7 mouse cellular contexts compared by ENCODE assay signal in the genomic region with DNA sequence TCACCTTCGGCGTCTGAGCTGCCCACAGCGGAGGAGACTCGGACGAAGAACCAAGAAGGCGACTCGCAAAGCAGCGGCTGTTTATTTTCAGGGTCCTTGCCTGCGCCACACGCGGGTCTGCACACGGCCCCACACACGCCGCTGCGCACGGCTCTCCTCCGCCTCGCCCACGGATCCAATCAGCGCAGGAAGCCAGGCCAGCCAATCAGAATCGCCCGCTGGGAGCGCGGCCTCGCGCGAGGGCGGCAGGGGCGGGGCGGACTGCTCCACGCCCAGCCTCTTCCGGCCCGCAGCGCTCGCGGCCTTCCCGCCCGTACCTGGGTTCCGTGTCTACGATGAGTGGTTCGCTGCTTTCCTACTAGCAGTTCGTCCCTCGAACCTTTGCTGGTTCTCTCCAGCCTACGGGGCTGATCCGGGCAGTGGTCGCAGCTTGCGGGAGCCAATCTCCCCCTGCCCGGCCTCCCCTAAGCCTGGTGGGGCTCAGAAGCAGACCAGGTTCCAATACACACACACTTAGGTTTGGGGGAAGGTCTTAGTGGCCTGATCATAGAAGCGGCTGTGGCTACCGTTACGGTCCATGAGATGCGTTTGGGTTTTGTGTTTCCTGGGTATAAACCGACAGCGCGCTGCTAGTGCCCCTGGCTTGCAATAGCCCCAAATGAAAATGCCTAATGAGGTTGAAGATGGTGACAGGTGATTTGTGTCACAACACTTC. TPM values are rescaled to one million over a fixed set of nuclear protein-coding genes. Genes with fewer than 3 reads are reported as not detected.
DNase-seq lines count a peak whose midpoint lies in the region; ATAC-seq lines count a peak whose summit lies in the region.

A gene (minus strand): TSS at position 207 of the 715 bp plus-strand sequence.

- H3K27ac ChIP-seq in embryonic facial prominence, embryonic 10.5 days (replicated peaks), result peak within 1 kb of the TSS; percentile 100
- H3K27ac ChIP-seq in limb, embryonic 10.5 days, result peak within 1 kb of the TSS; percentile 100
- H3K27ac ChIP-seq in midbrain, embryonic 13.5 days, result peak within 1 kb of the TSS; percentile 93

- no peaks in the 10 kb centered on the region for H3K27me3 ChIP-seq in embryonic facial prominence, embryonic 10.5 days (replicated peaks; ENCODE audit: low read depth, poor library complexity, severe bottlenecking)
- no peaks in the 10 kb centered on the region for H3K27me3 ChIP-seq in limb, embryonic 10.5 days (ENCODE audit: low read depth, poor library complexity, severe bottlenecking)
- no peaks in the 10 kb centered on the region for H3K27me3 ChIP-seq in midbrain, embryonic 13.5 days

- H3K9me3 ChIP-seq in embryonic facial prominence, embryonic 10.5 days, result no peaks in the 10 kb centered on the region
- H3K9me3 ChIP-seq in limb, embryonic 10.5 days (replicated peaks), result no peaks in the 10 kb centered on the region
- no peaks in the 10 kb centered on the region for H3K9me3 ChIP-seq in midbrain, embryonic 13.5 days

- peak; percentile 98 for DNase-seq in adrenal gland, postnatal 10 days
- DNase-seq in embryonic facial prominence, embryonic 10.5 days (ENCODE audit: low spot score), result peak; percentile 98
- peak; percentile 94 for DNase-seq in kidney, adult 11 months
- peak; percentile 99 for DNase-seq in limb, embryonic 10.5 days (ENCODE audit: low spot score)
- DNase-seq in spleen, adult 12 weeks (ENCODE audit: low spot score), result peak; percentile 96

- under 1% methylated on average over 55 of the region's 55 CpGs for WGBS in embryonic facial prominence, embryonic 10.5 days
- under 1% methylated on average over 55 of the region's 55 CpGs for WGBS in limb, embryonic 10.5 days
- WGBS in midbrain, embryonic 13.5 days, result under 1% methylated on average over 53 of the region's 55 CpGs

- H3K4me1 ChIP-seq in embryonic facial prominence, embryonic 10.5 days, result peaks cover 33% of the 10 kb centered on the region
- peaks cover 28% of the 10 kb centered on the region for H3K4me1 ChIP-seq in limb, embryonic 10.5 days
- H3K4me1 ChIP-seq in midbrain, embryonic 13.5 days (replicated peaks), result peaks cover 38% of the 10 kb centered on the region

- H3K4me3 ChIP-seq in embryonic facial prominence, embryonic 10.5 days, result peak within 1 kb of the TSS; percentile 100
- H3K4me3 ChIP-seq in limb, embryonic 10.5 days, result peak within 1 kb of the TSS; percentile 95
- peak within 1 kb of the TSS; percentile 99 for H3K4me3 ChIP-seq in midbrain, embryonic 13.5 days (replicated peaks)

- H3K36me3 ChIP-seq in embryonic facial prominence, embryonic 10.5 days (replicated peaks), result peaks cover 30% of the 10 kb centered on the region
- H3K36me3 ChIP-seq in limb, embryonic 10.5 days, result peaks cover 28% of the 10 kb centered on the region
- peaks cover 5% of the 10 kb centered on the region; the same call in 1 of the 2 replicates for H3K36me3 ChIP-seq in midbrain, embryonic 13.5 days

- ATAC-seq in granulocyte monocyte progenitor cell, adult 5-6 weeks (replicated peaks; ENCODE audit: poor library complexity, severe bottlenecking), result peak; percentile 95
- ATAC-seq in midbrain, embryonic 13.5 days, result peak; percentile 99

- peak within 1 kb of the TSS; percentile 98 for H3K9ac ChIP-seq in midbrain, embryonic 13.5 days (replicated peaks)

- H3K4me2 ChIP-seq in midbrain, embryonic 13.5 days (replicated peaks), result peak within 1 kb of the TSS; percentile 88

RNA-seq across cellular contexts. Expression of the gene that starts here (rescaled TPM):
- total RNA-seq in adrenal gland, postnatal 10 days (2021), result 100 to 1,000 TPM; 395 to 399 TPM
- 1,409 and 1,454 TPM in 2 replicates for polyA plus RNA-seq in embryonic facial prominence, embryonic 10.5 days (2016; fragmentation: Nextera tagmentation; extraction: Ambion mirVana)
- 481 and 528 TPM in 2 replicates for total RNA-seq in granulocyte monocyte progenitor cell, adult 5-6 weeks (2014; fragmentation: Nextera tagmentation)
- 1,031 and 1,136 TPM in 2 replicates for total RNA-seq in granulocyte monocyte progenitor cell, adult 5-6 weeks (2017)
- polyA plus RNA-seq in limb, embryonic 10.5 days (2016; fragmentation: Nextera tagmentation; extraction: Ambion mirVana), result 1,415 and 1,701 TPM in 2 replicates
- 700 and 708 TPM in 2 replicates for polyA plus RNA-seq in midbrain, embryonic 13.5 days (2015; fragmentation: Nextera tagmentation; extraction: Ambion mirVana)

Comparison
In these comparisons a context has a peak if more than half of its experiments do, and no peak if none do; other contexts are left out.
1. Peak in every context shown above with its lines: DNase-seq, ATAC-seq, H3K4me3 ChIP-seq and H3K27ac ChIP-seq.